Mouse (Mus musculus): Measurements from ENCODE around the gene Mpp4. TPM values are rescaled to one million over a fixed set of nuclear protein-coding genes. Genes with fewer than 3 reads are reported as not detected.
A peak's percentile ranks its signal among the peaks of the same experiment; 100 is the strongest.

Gene Mpp4
- total RNA-seq, 2 experiments from 2014 or later: 0.10 to 0.15 TPM

DNA sequence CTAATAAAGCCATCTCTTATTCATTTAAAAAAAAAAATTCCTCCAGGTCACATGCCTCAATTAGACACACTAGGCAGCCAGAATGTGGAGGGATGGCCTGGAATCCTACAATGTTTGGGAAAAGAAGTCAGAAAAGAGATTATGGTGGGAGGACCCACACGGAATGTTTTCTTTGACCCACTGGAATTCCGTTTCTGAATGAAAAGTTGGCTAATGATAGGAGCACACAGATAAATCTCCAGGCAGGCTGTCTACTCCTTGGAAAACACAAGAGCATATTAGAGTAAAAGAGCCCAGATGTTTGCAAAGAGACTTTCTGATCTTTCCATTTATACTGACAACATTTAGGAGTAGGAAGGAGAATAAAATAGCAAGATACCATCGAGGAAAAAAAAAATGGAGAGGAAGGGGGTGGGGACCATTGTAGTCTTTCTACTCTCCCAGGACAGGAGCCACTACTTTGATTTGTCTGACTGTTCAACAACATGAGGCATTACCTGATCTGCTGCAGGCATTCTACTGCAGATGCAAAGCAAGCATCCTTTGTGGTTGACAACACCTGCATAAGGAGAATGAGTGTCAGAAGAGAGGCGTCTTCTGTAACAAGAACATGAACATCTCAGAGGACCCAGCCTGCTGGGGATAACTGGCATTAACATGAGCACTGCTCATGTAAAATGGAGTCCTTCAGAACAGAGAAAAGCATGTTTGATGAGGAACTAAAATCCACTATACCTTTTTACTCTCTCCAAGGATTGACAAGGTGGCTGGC is 4.7 kb upstream of the Mpp4 start:
- no peak for DNase-seq

DNA sequence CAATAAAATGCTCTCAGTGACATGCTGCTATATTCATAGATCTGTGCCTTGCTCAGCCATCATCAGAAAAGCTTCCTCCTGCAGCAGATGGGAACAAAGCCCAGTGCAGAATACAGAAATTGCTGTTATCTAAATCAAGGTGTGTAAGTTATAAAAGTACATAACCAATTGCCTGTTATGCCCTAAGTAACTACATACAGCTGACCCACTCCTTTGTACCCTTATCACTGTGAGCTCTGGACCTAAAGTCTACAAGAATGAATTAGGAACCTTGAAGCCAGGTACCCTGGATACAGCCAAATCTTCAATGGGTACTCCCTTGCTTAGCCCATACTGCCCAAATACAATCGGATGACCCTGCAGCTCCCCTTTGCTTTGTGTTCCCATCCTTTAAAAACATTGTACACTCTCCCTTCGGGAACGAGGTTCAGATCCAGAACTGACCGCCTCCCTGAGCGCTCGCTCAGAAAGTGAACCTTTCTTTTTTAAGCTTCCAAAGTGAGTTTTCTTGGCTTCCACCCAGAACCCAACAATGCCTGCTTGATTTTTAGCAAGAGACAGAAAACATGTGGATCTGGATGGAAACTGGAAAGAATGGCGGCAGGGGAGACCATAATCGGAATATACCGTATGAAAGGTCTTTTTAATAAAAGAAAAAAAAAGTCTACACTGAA is 3.2 kb upstream of the Mpp4 start:
- DNase-seq: no peak

DNA sequence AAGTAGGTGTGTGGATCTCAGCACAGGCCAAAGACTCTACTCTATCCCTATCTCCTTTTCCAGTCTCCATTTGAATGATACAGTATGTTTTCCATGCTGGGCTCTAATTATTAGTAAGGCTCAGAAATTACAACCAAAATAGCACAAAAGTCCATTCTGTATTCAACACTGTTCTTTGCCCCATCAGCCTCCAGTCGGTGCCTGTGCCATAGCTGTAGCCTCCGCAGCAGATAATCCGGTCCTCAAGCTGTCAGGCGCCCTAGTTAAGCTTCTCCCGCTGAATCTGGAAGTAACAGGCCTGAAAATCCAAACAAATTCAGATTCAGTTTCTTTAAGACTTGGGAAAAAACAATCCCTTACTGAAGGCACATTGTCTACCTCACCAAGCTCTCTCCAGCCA is 729 bp upstream of the Mpp4 start:
- DNase-seq: no peak

DNA sequence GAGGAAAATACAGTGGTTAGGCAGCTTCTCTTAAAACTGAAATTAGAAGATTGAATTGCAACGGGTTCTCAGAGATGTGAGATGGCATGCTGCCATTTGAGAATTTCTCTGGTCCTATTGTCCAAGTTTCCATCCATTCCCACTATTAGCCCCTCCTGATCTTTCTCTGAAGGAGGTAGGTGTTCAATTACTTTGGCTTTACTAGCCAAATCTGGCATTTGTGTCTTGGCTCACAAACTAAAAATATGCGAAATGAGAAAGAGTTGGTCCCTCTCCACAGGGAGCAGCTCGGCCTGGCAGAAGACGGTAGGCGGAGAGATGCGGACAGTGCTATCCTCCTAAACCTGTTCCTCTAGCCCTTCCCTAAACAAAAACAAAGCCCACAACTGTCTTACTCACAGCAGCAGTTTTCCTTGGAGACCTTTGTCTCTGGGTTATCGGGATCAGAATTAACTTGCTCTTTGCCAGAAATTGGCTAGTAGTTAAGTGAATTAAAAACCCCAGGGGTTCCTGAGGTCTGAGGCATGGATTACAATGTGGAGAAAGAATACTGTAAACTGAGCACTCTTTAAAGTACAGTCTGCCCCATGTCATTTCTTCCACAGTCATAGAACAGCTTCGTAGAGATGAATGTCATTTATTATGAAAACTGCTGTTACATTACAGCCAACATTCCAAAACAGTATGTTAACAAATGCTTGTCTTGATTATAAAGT is 722 bp downstream of the Mpp4 start:
- no peak for DNase-seq

GRCm38 (mm10) chr1:59161396-59161795 is 1.8 kb downstream of the Mpp4 start:
- no peak for DNase-seq

GRCm38 (mm10) chr1:59160871-59161270 is 2.3 kb downstream of the Mpp4 start:
- DNase-seq: no peak

GRCm38 (mm10) chr1:59159136-59159535 is 4.1 kb downstream of the Mpp4 start:
- DNase-seq: no peak

DNA sequence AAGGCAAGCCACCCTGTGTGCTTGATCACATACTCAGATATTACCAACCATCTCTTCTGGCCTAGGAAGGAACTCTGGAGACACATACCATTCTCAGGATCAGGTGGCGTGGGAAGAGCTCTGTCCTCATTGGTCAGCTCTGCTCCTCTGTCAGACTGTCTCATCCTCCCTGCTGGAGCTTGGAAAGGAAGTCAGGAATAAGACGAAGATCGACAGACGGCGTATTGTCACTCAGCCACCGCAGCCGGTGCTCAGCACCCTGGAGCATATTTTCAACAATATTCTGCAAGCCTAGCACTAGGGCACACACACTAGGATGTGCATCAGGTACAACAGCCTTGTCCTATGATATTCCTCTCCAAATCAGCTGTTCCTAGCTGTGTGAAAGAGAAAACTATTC is 4.7 kb downstream of the Mpp4 start:
- DNase-seq: no peak

DNA sequence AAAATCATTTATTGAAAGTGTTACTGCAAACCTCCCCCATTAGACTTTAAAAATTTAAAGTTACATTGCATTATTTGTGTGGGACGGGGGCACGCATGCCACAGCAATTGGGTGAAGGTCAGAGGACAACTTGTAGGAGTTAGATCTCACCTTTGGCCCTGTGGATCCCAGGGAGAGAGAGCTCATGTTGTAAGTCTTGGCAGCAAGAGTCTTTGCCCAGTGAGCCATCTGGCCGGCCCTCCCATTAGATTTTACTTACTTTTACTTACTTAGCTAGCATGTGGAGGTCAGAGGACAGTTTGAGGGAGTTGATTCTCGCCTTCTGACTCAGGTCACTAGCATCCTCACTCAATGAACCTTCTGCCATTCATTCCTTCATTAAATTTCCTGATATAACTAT is 5.3 kb downstream of the Mpp4 start:
- DNase-seq: no peak

DNA sequence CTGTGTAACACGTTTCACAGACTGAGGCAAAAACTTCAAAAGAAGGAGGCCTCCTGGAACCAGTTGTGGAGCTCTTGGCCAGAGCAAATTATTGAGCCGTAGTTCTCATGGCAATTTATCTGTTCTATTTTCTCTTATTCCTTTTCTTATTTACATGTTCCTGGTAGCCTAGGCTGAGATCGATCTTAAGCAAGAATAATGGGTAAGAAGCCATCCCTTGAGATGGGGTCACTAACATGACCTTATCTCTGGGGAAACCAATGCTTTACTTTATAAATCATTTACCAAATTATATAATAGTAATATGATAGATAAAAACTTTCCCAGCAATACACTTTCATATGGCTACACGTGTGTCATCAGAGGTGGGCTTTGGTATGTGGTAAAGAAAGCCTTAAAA is 10.8 kb downstream of the Mpp4 start:
- no peak for DNase-seq

DNA sequence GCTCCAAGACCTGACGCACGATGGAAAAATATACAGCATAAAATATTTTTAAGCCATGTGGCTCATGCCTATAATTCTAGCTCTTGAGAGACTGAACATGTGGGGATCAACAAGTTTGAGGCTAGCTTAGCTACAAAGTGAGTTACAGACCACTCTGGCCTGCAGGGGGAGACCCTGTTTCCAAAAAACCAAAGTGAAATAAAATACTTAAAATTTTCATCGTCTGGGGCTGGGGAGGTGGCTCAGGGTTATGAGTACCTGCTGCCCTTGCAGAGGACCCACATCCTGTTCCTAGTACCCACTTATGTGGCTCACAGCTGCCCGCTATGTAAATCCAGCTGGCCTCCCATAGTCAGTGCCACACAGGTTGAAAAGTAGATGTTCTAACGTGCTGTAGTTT is 12.6 kb downstream of the Mpp4 start:
- no peak for DNase-seq

GRCm38 (mm10) chr1:59144543-59144942 is 18.6 kb downstream of the Mpp4 start:
- DNase-seq: peak; percentile 11 to 20

DNA sequence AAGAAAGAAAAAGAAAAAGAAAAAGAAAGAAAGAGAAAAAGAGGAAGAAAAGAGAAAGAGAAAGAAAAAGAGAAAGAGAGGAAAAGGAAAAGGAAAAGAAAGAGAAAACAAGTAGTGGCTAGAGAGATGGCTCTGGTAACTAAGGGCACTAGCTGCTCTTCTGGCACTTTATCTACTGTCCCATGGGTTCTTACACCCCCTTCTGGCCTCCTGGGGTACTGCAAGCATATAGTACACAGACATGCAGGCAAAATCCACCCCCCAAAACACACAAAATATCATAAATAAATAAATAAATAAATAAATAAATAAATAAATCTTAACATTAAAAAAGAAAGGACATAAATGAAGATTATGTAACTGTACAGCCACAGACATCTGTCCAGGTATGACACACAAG is 20.4 kb downstream of the Mpp4 start:
- DNase-seq: peak; percentile 40 to 81

DNA sequence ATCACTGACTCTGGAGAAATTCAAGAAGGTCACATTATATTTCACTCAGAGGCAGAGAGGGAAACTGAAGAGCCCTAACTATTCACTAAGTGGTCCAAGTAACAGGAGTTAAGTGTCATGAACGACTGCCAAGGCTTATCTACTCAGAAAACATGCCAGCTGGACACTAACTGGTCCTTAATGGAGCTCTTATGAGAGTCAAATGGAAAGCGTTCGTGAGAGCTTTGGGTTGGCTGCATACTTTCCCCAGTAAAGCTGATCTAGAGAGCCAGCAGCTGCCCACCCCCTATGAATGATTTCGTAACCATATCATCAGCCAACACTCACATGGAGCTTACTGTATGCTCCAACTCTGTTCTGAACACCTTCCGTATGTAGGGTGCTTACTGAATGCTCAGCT is 28.8 kb downstream of the Mpp4 start:
- DNase-seq: peak; percentile 24 to 31

DNA sequence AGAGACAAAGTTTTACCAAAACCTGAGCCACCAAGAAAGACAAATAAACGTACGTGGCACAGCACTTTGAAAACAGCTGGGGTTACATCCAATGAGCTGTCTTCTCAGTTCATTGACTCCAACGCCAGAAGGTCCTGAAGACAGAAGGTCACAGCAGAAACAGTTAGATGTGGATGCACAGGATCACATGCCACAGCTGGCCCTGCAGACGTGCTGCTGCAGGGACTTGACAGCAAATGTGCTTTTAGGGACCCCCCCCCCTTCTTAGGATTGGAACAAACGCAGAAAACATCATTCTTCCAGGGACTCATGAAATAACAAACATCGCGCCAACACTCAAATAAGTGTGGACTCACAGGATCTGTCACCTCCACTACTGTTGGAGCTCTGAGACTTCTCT is 34.3 kb downstream of the Mpp4 start:
- no peak for DNase-seq

- DNase-seq: no peak
Observed at GRCm38 (mm10) chr1:59125558-59125957, 37.6 kb downstream of the Mpp4 start.

DNA sequence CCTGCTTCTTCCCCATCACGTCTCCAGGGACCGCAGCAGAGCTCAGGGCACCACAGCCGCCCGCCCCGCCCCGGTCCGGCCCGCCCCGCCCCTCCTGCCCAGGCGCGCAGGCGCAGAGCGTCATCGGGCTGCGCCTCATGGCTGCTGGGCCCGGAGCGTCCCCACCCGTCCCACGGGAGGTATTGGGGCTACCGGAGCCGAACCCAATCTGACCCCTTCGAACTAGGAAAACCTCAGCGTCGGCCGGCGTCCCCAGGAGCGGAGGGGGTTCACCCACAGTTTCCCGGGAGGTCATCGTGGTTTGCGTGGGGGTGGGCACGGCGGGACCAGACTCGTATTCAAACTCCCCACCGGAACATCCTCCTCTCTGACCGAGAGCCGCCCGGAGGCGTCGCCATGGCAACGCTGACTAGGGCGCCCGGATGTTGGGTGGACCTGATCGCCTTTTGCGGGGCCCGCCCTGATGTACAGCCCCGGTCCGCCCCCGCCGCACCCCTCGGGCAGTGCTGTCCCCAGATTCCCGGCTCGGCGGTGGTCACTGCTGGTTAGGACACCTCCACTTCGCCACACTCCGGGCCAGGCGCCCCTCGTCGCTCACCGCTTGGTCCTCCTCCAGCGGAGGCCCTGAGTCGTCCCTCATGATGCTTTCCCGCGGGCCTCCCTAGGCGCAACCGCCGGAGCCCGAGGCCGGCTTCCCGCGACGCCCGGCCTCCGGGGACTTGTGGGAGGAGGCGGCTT is 43.3 kb downstream of the Mpp4 start, which contains the start of gene Tmem237:
Gene Tmem237, minus strand, starts transcription at position 689 of the 738 bp plus-strand sequence.
- peak; percentile 93 to 95 for DNase-seq

DNA sequence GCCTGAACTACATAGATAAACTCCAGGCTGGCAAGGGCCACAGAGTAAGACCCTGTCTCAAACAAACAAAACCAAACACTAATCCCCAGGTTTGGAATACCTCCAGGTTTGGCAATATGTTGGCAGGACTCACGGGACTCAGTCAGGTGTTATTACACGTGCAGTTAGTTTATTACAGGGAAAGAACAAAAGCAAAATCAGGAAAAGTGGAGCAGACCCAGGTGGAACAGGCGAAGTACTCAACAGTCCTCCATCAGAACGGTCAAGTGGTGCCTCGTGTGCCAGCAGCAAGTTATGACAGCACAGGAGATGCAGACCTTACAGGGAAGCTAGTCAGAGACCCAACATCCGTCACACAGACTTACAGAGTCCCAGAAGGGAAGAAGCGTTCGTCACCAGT is 52.7 kb downstream of the Mpp4 start:
- DNase-seq: no peak

DNA sequence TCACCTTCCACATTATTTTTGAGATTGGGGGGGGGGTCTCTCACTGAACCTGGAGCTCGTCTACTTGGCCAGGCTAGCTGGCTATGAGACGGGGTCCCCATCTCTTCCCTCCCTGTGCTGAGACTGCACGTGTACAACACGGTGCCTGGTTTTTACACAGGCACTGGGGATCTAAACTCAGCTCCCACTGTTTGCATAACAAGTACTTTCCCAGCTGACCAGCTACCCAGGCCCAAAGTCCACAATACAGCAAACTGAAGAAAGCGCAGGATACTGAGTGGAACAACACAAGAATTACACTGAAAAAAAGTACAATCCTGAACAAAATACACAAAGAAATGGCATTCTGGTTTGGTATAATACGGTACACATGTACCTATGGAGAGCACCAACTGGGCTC is 61.1 kb downstream of the Mpp4 start:
- DNase-seq: no peak

- DNase-seq: no peak
Observed at GRCm38 (mm10) chr1:59101020-59101419, 62.2 kb downstream of the Mpp4 start.

DNA sequence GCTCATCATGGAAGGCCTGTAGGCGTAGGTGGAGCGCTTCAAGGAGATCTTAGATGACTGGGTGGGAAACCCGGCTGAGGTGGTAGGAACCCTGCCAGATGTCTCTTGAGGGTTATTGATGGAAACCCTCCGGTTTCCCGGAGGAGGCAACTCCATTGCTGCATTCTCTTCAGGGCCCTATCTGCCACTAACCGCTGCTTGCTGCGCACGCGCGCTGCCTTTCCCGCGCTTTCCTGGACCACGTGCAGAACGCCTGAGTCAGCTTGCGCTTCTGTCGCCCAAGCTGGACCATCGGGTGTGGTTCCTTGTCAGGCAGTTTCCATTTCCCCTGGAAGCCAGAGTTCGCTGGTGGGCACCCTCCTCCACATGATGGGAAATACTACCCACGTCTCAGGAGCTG is 68.5 kb downstream of the Mpp4 start, which contains the start of gene C2cd6:
Gene C2cd6, minus strand, starts transcription at position 196 of the 400 bp plus-strand sequence.
- no peak for DNase-seq
